Mouse (Mus musculus): Measurements from ENCODE around the gene Nfyb. TPM values are rescaled to one million over a fixed set of nuclear protein-coding genes. Genes with fewer than 3 reads are reported as not detected.
A peak's percentile ranks its signal among the peaks of the same experiment; 100 is the strongest.

Nfyb gene
- polyA plus RNA-seq, 1 experiment = 21.4 TPM

GRCm38 (mm10) chr10:82777075-82777474, 13.1 kb upstream of the Nfyb start:
- Histone ChIP-seq H3K27me3 (ENCODE audit: control insufficient read depth, insufficient read depth, low read length) (no peaks in the 10 kb centered on the region), H3K36me3 (ENCODE audit: control insufficient read depth, insufficient read depth, low read length) (no peaks in the 10 kb centered on the region), H3K27ac (ENCODE audit: control insufficient read depth, insufficient read depth, low read length) (no peak overlapping the region), H3K4me1 (replicated peaks; ENCODE audit: control insufficient read depth, insufficient read depth, low read length) (peaks cover 11% of the 10 kb centered on the region), H3K4me3 (ENCODE audit: control insufficient read depth, insufficient read depth, low read length) (no peak overlapping the region)
- WGBS = 49% methylated on average over 2 of the region's 2 CpGs
- DNase-seq = no peak
- no peak for TF ChIP-seq POLR2A (IDR thresholded peaks at IDR 0.05; ENCODE audit: control insufficient read depth, extremely low read depth, insufficient read depth, low read length, poor library complexity)
- TF ChIP-seq CTCF (IDR thresholded peaks at IDR 0.05; ENCODE audit: borderline replicate concordance, control insufficient read depth, extremely low read depth, insufficient read depth, low read length, poor library complexity) = no peak

GRCm38 (mm10) chr10:82774841-82775240, 10.9 kb upstream of the Nfyb start:
- WGBS = 96% methylated on average over 5 of the region's 5 CpGs
- no peak for DNase-seq
- Histone ChIP-seq H3K4me3 (ENCODE audit: control insufficient read depth, insufficient read depth, low read length) (no peak overlapping the region), H3K4me1 (replicated peaks; ENCODE audit: control insufficient read depth, insufficient read depth, low read length) (peaks cover 11% of the 10 kb centered on the region), H3K36me3 (ENCODE audit: control insufficient read depth, insufficient read depth, low read length) (no peaks in the 10 kb centered on the region), H3K27me3 (ENCODE audit: control insufficient read depth, insufficient read depth, low read length) (no peaks in the 10 kb centered on the region), H3K27ac (ENCODE audit: control insufficient read depth, insufficient read depth, low read length) (no peak overlapping the region)
- TF ChIP-seq CTCF (IDR thresholded peaks at IDR 0.05; ENCODE audit: borderline replicate concordance, control insufficient read depth, extremely low read depth, insufficient read depth, low read length, poor library complexity) = no peak
- no peak for TF ChIP-seq POLR2A (IDR thresholded peaks at IDR 0.05; ENCODE audit: control insufficient read depth, extremely low read depth, insufficient read depth, low read length, poor library complexity)

- no peak overlapping the region for H3K27ac ChIP-seq (ENCODE audit: control insufficient read depth, insufficient read depth, low read length)
- no peaks in the 10 kb centered on the region for H3K36me3 ChIP-seq (ENCODE audit: control insufficient read depth, insufficient read depth, low read length)
- H3K4me1 ChIP-seq (replicated peaks; ENCODE audit: control insufficient read depth, insufficient read depth, low read length) = no peaks in the 10 kb centered on the region
- 72% methylated on average over 9 of the region's 9 CpGs for WGBS
- no peak overlapping the region for H3K4me3 ChIP-seq (ENCODE audit: control insufficient read depth, insufficient read depth, low read length)
- no peaks in the 10 kb centered on the region for H3K27me3 ChIP-seq (ENCODE audit: control insufficient read depth, insufficient read depth, low read length)
- DNase-seq = no peak
- TF ChIP-seq POLR2A (IDR thresholded peaks at IDR 0.05; ENCODE audit: control insufficient read depth, extremely low read depth, insufficient read depth, low read length, poor library complexity) = no peak
Observed at GRCm38 (mm10) chr10:82771595-82772170, 7.7 kb upstream of the Nfyb start.

- Histone ChIP-seq H3K27me3 (ENCODE audit: control insufficient read depth, insufficient read depth, low read length) (no peaks in the 10 kb centered on the region), H3K36me3 (ENCODE audit: control insufficient read depth, insufficient read depth, low read length) (no peaks in the 10 kb centered on the region), H3K27ac (ENCODE audit: control insufficient read depth, insufficient read depth, low read length) (no peak overlapping the region), H3K4me3 (ENCODE audit: control insufficient read depth, insufficient read depth, low read length) (no peak overlapping the region), H3K4me1 (replicated peaks; ENCODE audit: control insufficient read depth, insufficient read depth, low read length) (no peaks in the 10 kb centered on the region)
- no peak for DNase-seq
- TF ChIP-seq CTCF (IDR thresholded peaks at IDR 0.05; ENCODE audit: borderline replicate concordance, control insufficient read depth, extremely low read depth, insufficient read depth, low read length, poor library complexity) (no peak), POLR2A (IDR thresholded peaks at IDR 0.05; ENCODE audit: control insufficient read depth, extremely low read depth, insufficient read depth, low read length, poor library complexity) (no peak)
- WGBS = 88% methylated on average over 2 of the region's 2 CpGs
Observed at GRCm38 (mm10) chr10:82770713-82771112, 6.8 kb upstream of the Nfyb start.

GRCm38 (mm10) chr10:82768901-82769300, 5.0 kb upstream of the Nfyb start:
- Histone ChIP-seq H3K4me1 (replicated peaks; ENCODE audit: control insufficient read depth, insufficient read depth, low read length) (0 out of 2 replicates have a peak, but pooled peaks cover 4% of the 10 kb centered on the region), H3K27ac (ENCODE audit: control insufficient read depth, insufficient read depth, low read length) (no peak overlapping the region), H3K36me3 (ENCODE audit: control insufficient read depth, insufficient read depth, low read length) (no peaks in the 10 kb centered on the region), H3K4me3 (ENCODE audit: control insufficient read depth, insufficient read depth, low read length) (no peak overlapping the region), H3K27me3 (ENCODE audit: control insufficient read depth, insufficient read depth, low read length) (no peaks in the 10 kb centered on the region)
- TF ChIP-seq POLR2A (IDR thresholded peaks at IDR 0.05; ENCODE audit: control insufficient read depth, extremely low read depth, insufficient read depth, low read length, poor library complexity) (no peak), CTCF (IDR thresholded peaks at IDR 0.05; ENCODE audit: borderline replicate concordance, control insufficient read depth, extremely low read depth, insufficient read depth, low read length, poor library complexity) (no peak)
- DNase-seq = no peak
- WGBS = 93% methylated on average over 9 of the region's 9 CpGs

- TF ChIP-seq POLR2A (IDR thresholded peaks at IDR 0.05; ENCODE audit: control insufficient read depth, extremely low read depth, insufficient read depth, low read length, poor library complexity) = no peak
- no peak for TF ChIP-seq CTCF (IDR thresholded peaks at IDR 0.05; ENCODE audit: borderline replicate concordance, control insufficient read depth, extremely low read depth, insufficient read depth, low read length, poor library complexity)
- peak; percentile 55 for DNase-seq
Observed at GRCm38 (mm10) chr10:82762756-82763681, 925 bp downstream of the Nfyb start.

More at GRCm38 (mm10) chr10:82762756-82763681, 925 bp downstream of the Nfyb start:
- Histone ChIP-seq H3K36me3 (ENCODE audit: control insufficient read depth, insufficient read depth, low read length) (peaks cover 17% of the 10 kb centered on the region; the same call in 1 of the 2 replicates), H3K4me3 (ENCODE audit: control insufficient read depth, insufficient read depth, low read length) (peak overlapping the region; percentile 47), H3K27ac (ENCODE audit: control insufficient read depth, insufficient read depth, low read length) (peak overlapping the region; percentile 58), H3K27me3 (ENCODE audit: control insufficient read depth, insufficient read depth, low read length) (no peaks in the 10 kb centered on the region), H3K4me1 (replicated peaks; ENCODE audit: control insufficient read depth, insufficient read depth, low read length) (peaks cover 9% of the 10 kb centered on the region; the same call in 1 of the 2 replicates)
- WGBS = 3% methylated on average over 48 of the region's 48 CpGs
